Mouse (Mus musculus): ENCODE results near the gene Cpn2. TPM values are rescaled to one million over a fixed set of nuclear protein-coding genes. Genes with fewer than 3 reads are reported as not detected.

Gene Cpn2
- total RNA-seq, 2 experiments from 2014 or later = 0.05 TPM; not detected in 1

DNA sequence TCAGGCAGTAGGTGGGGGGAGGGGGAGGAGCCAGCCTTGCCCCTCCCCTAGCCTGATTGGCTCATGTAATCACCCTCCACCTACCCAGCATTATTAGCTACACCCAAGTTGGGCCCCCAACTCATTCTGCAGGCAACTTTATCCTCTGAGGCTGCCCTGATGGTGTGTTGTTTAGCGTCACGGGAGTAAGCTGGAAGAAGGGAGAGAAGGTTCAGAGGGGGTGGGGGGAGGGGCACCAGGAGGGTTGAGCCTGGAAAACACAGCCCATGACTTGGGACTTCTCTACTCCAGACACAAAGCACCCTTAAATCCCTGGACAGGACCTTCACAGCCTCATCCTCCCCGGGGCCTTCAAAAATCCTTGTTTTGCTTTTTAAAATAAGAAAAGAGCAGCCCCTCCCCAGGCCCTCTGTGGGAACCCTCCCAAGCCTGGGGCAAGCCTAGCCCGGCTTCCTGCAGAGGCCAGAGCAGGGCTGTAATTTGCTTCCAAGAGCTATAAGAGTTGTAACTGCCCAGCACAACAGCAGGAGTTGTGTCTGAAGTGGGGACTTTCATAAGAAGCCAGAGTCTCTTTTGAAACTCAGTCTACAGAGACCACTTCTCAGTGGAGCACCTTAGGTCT lies 13.5 kb upstream of the Cpn2 start:
- no peak for DNase-seq (ENCODE audit: low spot score)

DNA sequence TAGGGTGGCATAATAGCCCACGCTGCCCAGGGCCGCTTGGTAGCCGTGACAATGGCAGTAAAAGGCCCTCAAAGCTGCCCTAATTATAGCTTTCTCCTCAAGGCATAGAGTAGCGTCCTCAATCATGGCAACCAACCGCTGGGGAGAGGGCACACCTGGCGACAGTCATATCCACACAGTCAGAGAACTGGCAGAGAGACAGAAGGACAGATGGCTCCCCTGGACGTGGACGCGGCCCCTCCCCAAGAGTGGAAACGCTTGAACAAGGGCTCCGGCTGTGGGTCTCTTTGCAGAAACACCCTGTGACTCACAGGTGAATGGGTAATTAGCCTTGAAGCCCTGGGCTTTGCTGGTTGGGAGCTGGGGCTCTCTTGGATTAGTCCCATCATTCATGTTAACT lies 11.1 kb upstream of the Cpn2 start:
- no peak for DNase-seq (ENCODE audit: low spot score)

DNA sequence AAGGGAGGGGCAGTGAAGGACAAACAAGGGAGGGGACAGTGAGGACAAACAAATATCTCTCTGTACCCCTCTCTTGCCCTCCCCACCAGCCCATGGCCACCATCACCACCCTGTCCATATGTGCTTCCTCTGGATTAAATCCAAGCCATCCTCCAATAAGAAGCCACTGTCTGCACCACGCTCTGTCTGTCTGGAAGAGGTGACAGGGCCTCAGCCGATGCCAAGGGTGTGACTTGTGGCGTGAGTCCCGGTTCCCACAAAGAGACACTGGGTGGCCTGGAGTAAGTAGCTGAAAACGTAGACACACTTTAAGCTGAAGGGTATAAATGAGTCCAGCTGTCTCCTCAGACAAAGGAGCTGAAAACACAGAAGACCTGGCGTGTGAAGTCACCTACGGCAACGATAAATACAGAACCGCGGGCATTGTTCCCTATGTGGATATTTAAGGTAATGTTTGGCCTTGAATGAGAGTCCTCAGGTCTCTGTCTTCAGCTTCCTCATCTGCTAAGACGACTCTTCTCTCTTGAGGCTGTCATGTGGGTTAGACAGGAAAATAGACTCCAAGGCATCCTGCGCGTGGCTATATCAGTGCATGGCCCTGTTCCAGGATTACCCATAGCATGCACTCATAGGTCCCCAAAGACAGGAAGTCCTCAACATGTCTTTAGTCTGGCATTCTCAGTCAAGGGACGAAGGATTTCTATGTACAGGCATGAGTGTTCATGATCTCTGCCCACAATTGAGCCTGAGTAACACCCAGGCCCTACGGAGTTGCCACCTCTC lies 8.4 kb upstream of the Cpn2 start:
- DNase-seq (ENCODE audit: low spot score) = no peak

DNA sequence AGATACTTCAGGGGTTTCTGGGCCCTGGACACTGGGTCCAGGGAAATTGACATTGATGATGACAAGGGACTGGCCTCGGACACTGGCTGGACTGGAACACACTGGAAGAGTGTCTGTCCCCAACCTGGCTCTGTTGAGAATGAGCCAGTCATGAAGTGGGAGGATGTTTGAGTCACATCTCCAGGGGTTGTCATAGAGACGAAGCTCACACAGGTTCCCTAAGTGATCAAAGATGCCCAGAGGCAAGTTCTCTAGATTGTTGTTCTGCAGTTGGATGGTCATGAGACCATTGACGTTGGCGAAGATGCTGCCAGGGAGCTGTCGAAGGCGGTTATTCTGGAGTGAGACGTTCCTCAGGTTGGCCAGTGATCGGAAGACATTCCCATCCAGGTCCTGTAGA lies 5.8 kb upstream of the Cpn2 start:
- DNase-seq (ENCODE audit: low spot score) = no peak

DNA sequence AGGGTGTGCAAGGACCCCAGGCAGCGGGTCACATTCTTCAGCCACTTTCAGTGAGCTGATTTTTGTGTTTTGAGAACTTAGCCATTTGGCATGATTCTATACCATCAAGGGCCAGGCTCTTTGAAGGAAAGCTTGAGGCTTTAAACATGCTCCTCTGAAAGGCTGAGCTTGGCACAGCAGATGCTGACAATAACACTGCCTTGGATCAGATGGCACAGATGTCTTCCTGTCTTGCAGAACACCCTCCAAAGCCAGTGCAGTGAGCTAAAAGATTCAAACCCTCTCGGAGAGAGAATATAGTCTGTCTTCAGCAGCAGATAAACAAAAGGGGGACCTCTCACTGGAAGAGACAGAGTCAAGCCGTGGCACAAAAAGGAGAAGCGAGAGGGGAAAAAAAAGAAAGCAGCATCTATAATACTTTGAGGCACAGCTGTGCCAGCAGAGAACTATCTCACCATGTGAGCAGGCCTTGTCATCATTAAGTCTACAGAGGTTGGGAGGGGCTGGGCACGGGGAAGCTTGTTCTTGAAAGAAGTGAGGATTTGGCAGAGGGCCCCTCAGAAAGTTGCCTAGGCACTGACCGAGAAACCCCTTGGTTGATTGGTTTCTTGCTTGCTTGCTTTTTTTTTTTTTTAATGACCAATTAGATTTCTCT lies 4.8 kb upstream of the Cpn2 start:
- no peak for DNase-seq (ENCODE audit: low spot score)

DNA sequence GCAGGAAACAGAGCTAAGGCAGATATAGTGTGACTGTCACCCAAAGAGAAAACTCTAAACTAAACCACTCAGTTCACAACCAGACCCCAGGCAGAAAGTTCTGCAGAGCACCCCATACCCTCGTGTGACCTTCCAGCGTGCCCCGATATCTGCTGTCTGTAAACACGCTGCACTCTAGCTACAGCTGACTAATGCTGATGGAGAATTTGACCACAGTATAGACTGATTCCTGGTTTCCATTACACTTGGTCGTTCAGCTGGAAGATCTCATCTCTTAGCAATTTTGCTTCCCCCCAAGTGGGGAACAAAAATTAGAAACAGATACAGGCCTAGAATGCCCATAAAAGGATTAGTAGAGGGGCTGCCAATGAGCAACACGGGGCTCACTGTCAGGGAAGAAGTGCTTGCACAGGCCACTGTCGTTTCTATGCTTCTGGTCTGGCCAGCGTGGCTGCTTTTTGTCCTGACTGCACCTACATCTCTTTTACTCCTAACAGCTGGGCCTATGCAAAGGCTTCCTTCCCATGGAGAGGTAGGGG lies 4.0 kb upstream of the Cpn2 start:
- no peak for DNase-seq (ENCODE audit: low spot score)

DNA sequence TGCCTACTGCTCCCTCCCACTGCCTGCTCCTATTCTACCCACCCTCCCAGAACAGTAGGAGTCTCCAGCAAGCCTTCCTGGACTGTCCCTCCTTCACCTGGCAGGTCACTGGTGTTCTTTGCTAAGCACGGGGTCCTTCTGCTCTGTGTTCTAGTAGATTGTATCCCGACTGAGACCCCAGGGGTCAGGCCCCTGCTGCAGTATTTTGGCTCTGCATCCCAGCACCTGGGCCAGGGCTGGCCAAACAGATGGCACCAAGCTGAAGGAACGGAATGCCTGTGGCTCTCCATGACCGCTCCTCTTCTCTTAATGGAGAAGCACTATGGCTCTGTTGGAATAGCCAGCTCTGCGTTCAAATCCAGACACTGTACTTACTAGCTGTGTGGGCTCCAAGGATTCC lies 738 bp downstream of the Cpn2 start:
- DNase-seq (ENCODE audit: low spot score) = no peak

DNA sequence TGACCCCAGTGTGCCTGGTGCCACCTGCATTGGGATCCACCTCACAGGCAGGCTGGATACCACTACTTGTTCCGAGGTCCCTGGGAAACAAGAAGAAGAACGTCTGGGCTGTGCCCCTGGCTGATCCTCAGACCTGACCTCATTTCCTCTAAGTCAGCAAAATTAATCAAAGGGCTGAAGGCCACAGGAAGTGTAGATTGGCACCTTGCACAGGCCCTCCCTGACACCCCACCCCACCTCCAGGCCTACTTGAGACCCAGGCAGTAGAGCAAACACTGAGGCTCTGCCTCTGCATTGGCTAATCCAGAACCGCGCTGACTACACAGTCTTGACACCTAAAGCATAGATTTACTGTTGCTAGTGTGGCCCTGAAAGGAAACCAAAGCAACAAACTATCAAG lies 1.7 kb downstream of the Cpn2 start:
- no peak for DNase-seq (ENCODE audit: low spot score)

DNA sequence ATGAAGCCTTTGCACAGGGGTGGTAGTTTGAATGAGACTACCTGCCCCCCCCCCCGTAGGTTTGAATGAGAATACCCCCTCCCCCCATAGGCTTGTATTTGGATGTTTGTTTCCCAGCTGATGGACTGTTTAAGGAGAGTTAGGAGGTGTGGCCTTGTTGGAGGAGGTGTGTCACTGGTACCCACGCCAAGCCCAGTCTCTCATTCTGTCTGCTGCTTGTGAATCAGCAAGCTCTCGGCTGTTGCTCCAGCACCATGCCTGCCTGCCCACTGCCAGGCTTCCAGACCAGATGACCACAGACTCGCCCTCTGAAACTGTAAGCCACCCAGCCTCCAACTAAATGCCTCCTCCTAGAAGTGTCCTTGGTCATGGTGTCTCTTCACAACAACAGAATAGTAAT lies 4.1 kb downstream of the Cpn2 start:
- no peak for DNase-seq (ENCODE audit: low spot score)

DNA sequence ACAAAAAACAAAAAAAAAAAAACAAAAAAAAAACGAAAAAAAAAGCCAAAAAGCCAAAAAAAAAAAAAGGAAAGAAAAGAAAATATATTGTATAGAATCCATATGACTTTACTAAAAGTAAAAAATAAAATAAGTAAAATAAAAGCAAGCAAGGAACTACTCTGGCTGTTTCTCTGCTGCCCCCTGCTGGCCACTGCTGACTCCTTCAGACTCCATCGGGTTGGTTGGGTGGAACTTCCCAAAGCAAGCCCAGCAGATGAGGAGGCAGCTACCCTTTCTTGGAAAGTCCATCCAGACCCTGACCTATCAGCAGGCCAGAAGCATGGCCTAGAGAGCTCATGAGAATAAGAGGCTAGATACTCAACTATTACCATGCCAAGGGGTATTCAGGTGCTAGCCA lies 4.6 kb downstream of the Cpn2 start:
- peak; percentile 64 for DNase-seq (ENCODE audit: low spot score)

DNA sequence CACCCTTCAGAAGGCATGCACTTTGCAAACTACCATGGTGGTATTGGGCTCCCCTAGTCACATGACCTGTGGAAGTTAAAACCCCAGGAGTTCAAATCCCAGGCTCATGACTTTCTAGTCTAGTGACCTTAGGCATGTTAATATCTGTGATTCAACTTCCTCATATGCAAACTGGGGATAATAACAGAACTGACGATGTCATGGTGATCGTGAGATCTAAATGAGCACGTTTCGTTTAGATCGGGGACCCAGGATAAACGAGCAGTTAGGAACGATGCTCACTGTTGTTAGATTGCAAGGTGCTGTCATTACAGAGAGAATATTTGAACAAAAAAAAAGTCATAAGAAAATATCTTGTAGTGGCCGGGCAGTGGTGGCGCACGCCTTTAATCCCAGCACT lies 5.1 kb downstream of the Cpn2 start:
- DNase-seq (ENCODE audit: low spot score) = no peak

DNA sequence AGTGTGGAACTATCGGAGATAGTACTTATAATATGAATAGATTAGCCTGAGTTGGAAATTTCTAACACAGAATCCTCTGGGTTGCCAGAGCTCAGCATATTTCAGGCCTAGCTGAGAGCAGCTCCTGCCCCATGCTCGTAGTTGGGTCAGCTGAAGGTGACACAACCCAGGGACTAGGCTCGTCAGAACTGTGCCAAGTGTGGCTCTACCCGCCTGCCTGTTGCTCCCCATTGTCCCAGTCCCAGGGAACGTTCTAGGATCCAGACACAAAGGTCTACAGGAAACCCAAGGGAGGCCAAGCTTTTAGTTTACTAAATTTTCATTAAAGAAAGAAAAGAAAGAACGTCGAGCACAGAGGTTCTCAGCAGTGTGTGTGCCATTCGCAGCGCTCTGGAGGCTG lies 6.0 kb downstream of the Cpn2 start:
- DNase-seq (ENCODE audit: low spot score) = no peak

DNA sequence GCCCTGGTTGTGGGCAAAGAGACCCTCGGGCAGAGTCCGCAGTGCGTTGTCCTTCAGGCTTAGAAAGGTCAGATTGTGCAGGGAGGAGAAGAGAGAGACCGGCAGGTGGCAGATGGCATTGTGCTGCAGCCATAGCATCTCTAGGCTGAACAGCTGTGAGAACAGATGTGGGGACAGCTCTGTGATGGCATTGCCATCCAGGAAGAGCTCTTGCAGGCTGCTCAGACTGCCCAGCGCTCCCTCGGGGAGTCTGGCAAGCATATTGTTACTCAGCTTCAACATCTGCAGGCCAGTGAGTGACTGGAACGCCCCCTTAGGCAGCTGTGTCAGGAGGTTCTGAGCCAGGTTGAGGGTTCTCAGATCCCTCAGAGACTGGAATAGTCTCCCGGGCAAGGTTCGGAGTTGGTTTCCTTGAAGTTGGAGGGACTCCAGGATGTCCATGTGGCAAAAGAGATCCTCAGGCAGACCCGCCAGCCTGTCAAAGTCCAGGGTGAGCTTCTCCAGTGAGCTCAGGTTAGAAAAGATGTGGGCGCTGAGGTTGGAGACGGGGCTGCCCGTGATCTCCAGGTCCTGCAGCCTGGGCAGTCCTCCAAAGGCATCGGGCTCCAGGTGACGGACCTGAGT lies 7.2 kb downstream of the Cpn2 start:
- DNase-seq (ENCODE audit: low spot score) = no peak

DNA sequence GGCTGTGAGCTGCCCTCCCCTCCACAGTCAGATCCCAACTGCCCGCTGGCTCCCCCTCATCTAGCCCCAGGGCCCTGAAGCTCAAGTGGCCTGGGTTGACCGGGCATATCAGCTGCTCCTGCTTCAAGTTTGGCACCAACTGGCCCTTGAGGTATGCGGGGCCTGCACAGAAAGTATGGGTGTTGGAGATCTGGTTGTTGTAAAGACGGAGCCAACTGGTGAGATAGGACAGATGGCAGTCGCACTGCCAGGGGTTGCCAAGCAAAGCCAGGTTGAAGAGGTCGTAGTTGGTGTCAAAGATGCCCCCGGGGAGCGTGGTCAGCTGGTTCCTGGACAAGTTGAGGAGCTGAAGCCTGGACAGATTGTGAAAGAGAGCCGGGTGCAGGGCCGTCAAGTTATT lies 7.9 kb downstream of the Cpn2 start:
- no peak for DNase-seq (ENCODE audit: low spot score)

DNA sequence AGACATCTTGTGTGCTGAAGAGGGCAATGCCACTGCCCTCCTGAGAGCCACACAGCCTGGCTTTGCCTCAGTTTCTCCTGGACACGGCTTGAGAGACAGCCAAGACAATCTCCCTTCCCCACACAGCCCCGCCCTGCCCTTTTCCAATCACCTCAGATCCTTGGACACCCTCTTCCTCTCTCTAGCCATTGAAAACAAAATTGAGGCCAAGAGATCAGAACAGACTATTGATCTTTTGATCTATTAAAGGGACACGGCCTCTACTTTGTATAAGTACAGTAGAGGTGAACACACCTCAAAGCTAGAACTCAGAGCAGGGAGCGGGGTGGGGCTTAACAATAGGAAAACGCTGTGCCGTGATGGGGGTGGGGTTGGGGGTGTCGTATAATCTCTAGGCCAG lies 8.9 kb downstream of the Cpn2 start:
- no peak for DNase-seq (ENCODE audit: low spot score)

DNA sequence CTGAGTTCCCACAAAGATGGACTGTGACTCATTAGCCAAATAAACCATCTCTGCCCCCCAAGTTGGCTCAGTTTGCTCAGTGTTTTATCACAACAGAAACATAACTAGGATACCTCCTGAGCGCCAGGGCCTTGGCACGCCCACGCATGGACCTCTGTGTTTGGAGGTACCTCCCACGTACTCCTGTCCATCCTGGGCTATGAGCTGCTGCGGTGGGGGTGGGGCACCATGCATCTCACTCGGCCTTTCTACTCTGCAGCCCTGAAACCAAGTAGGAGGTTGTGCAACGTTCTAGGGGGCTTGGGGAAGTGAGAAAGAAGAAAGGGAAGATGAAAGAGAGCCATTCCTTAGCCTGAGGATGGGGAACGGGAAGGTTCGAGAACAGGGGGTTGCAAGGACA lies 9.6 kb downstream of the Cpn2 start:
- DNase-seq (ENCODE audit: low spot score) = no peak

DNA sequence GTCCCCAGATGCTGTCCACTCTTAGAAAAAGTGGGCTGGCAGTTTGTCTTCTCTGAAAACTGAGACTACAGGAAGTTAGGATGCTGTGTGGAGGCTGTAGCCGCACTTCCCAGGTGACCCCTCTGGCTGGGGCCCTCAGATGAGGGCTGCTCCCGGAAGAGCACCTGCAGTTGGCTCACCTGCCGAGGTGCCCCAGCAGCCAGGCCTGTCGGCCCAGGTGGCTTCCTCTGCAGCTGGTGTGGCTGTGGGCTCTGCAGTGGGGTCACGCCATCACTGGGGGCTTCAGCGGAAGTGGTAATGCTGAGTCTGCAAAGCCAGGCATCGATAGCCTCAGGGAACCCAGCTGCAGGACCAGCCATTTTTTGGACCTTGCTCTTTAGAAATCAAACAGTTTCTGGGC lies 12.2 kb downstream of the Cpn2 start:
- DNase-seq (ENCODE audit: low spot score) = no peak

DNA sequence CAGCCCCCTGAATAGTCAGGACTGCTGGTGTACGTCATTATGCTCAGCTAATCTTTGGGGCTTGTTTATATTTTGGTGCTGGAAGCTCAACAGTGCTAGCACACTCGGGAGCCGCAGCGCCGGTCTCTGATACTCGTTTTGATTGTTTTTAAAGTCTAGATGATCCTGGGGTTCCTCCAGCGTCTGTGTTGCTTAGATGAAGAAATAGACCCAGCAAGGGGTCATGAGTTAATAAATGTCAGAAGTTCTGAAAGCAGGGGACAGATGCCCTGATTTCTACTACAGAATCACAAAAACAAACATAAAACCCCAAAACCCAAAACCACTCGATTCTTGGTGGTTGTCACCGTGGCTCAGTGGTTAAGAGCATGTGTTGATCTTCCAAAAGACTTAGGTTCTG lies 13.4 kb downstream of the Cpn2 start:
- DNase-seq (ENCODE audit: low spot score) = no peak

DNA sequence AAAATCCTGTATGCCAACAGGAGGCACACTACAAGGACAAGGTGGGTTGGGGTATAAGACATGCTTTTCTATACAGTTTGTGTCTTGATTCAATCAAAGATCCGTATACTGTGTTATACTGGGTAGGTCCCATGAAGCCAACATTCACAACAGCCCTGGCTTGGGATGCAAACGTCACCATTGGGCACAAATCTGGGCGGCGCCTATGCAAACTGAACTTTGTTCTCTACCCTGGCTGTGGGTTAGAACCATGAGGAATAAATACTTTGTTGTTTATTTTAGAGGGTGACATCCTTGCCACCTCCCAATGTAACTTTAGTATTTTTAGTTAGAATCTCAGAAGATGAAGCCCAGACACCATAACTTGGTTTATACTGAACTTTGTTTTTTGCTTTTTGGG lies 13.9 kb downstream of the Cpn2 start:
- no peak for DNase-seq (ENCODE audit: low spot score)

DNA sequence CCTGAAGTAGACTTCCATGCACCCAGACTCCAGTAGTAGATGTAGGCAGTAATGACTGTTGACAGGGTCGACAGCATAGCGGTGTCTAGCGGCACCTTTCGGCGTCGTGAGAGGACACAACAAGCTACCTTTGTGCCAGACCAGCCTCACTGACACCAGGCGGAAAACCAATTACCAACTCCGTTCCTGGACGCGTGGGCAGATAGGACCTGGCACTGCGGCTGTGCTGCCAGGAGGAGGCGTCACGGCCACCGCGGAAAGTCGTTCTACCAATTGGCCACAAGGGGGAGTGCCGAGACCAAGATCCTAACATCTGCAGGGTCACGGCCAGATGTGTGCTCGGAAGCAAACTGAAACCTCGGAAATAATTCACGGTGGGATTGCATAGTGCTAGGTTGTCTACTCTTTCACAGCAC lies 15.3 kb downstream of the Cpn2 start:
- peak; percentile 82 for DNase-seq (ENCODE audit: low spot score)

DNA sequence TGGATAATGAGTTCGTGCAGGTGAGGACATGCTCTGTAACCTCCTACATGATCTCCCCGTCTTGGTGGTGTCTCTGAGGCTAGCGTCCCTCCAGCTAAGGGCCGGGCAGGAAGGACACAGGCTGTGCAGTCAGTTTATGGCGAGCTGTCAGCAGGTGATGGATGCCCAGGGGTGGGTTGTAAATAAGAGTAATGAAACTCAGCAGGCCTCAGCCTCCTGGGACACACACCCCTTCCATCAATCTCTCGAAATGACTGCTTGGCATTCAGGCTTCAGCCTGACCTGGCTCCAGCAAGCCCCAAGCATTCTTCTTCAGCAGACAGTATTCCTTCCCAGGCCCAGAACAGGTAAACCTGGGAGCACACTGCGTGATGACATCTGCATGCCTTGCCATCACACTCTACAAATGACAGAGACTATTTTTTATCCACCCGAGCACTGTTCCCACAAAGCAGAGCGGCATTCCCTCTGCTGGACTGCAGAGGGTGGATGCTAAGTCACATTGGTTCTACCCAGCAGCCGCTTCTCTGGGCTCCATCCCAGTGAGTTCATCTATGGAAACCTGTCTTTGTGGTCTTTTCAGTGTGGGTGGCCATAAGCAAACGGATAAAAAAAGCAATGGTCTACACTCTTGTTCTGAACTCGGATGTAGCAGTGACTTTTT lies 23.1 kb downstream of the Cpn2 start:
- no peak for DNase-seq (ENCODE audit: low spot score)

DNA sequence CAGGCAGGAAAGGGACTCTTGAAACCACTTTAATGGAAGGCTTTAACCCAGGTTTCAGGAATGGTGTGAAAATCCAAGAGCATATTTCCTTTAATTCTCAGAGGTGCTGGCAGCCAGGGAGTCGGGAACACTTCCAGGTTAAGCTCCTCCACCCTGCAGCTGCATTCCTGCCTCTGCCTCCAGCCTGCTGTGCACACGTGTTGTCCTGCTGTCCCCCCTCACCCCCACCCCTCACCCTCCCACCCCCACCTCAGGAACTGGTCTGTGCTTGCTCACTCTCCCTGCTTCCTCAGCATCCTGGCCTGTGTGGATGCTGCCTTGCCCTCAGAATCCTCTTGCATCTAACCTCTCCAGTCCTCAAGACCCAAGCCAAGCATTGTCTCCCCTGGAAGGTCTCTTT lies 25.7 kb downstream of the Cpn2 start:
- DNase-seq (ENCODE audit: low spot score) = peak; percentile 16

Measured in gastrocnemius, adult 18-20 months (tissue).